Mouse (Mus musculus) megakaryocyte, embryonic 14.5 days (primary cell): ENCODE results near the gene Tmem229b.

ENCODE experiments used
- FLI1 ChIP-seq: IDR thresholded peaks from 2 replicates; pipeline ENCODE4 v1.6.1; 2012; ENCODE audit warnings: low read length, inconsistent platforms, mixed read lengths
- GATA1 ChIP-seq: IDR thresholded peaks from 3 replicates; pipeline ENCODE4 v1.6.1; 2012; ENCODE audit warnings: mixed read lengths, low read length, inconsistent platforms, borderline replicate concordance

- TF ChIP-seq GATA1 = no peak
- no peak for TF ChIP-seq FLI1
These were observed 91.1 kb downstream of the Tmem229b start for GRCm38 (mm10) chr12:78916278-78916677.
